Mouse (Mus musculus) heart, embryonic 10.5 days (tissue): Measurements from ENCODE around the gene Slmap. TPM values are rescaled to one million over a fixed set of nuclear protein-coding genes. Genes with fewer than 3 reads are reported as not detected.
"Not testable (repeated sequence)": the region's sequence is repeated elsewhere in the genome, so short reads cannot be mapped to it uniquely, and the experiment has no call there.

Experiments
- DNase-seq: peaks from one replicate; pipeline ENCODE4 v3.0.0-alpha.2; 2017; ENCODE audit warnings: low spot score
- H3K27ac ChIP-seq: fragments of 300-500 bp; sonication (generic); 2 replicates; pipeline ENCODE4 v1.5.1; 2016; ENCODE audit warnings: mild to moderate bottlenecking
- H3K27me3 ChIP-seq: fragments of 300-500 bp; sonication (generic); 2 replicates; pipeline ENCODE4 v1.6.1; 2016; ENCODE audit warnings: mild to moderate bottlenecking; ENCODE audit not compliant: poor library complexity, insufficient read depth, severe bottlenecking
- H3K36me3 ChIP-seq: fragments of 300-500 bp; sonication (generic); 2 replicates; pipeline ENCODE4 v1.6.1; 2016; ENCODE audit warnings: mild to moderate bottlenecking, moderate library complexity
- H3K4me1 ChIP-seq: fragments of 300-500 bp; sonication (generic); 2 replicates; pipeline ENCODE4 v1.6.1; 2016; ENCODE audit warnings: mild to moderate bottlenecking
- H3K4me3 ChIP-seq: fragments of 300-500 bp; sonication (generic); 2 replicates; pipeline ENCODE4 v1.5.1; 2016; ENCODE audit warnings: mild to moderate bottlenecking, moderate library complexity
- H3K9me3 ChIP-seq: fragments of 300-500 bp; sonication (generic); 2 replicates; pipeline ENCODE4 v1.6.1; 2016; ENCODE audit warnings: mild to moderate bottlenecking, moderate library complexity
- WGBS: fragments of 180-500 bp; shearing (Covaris S2); methylation state at CpG from one replicate; pipeline ENCODE4 v1.1.7; 2016; 5-methylcytosine and 5-hydroxymethylcytosine counted together
- polyA plus RNA-seq: library from polyadenylated mRNA; unstranded; fragments of >200 nt; fragmentation: Nextera tagmentation; extraction: Ambion mirVana; gene quantifications from 2 replicates; pipeline ENCODE4 v1.2.1, GENCODE M21; 2016

Gene Slmap
- polyA plus RNA-seq, 1 experiment from 2014 or later: 45.1 TPM

DNA sequence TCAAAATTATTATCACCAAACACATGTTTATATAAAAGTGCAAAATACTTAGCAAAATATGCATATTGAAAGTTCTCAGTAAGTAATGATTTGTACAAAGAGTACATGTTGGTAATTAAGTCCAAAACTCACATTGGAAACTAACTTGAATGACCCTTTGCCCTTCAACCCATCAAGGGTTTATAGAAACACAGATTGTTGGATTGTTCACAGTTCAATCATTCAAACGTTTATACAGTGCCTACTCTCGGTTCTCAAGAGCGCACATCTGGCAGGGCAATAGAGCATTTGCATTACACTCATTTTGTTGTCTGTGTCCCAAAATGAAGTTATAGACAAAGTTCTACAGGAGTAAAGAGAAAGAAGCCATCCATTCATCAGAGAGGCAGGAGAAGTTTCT, 8.8 kb downstream of the Slmap start:
- no peaks in the 10 kb centered on the region for H3K9me3 ChIP-seq
- H3K27me3 ChIP-seq: no peaks in the 10 kb centered on the region
- H3K4me1 ChIP-seq: peaks cover 15% of the 10 kb centered on the region
- no peak overlapping the region for H3K27ac ChIP-seq
- 79% methylated on average over 3 of the region's 3 CpGs for WGBS
- H3K36me3 ChIP-seq: peaks cover 10% of the 10 kb centered on the region; the same call in 1 of the 2 replicates
- no peak overlapping the region for H3K4me3 ChIP-seq
- no peak for DNase-seq

- DNase-seq: no peak
- H3K36me3 ChIP-seq: peaks cover 16% of the 10 kb centered on the region; the same call in 1 of the 2 replicates
- WGBS: 77% methylated on average over 2 of the region's 2 CpGs
- H3K27me3 ChIP-seq: no peaks in the 10 kb centered on the region
- no peak overlapping the region for H3K27ac ChIP-seq
- H3K9me3 ChIP-seq: no peaks in the 10 kb centered on the region
- peaks cover 10% of the 10 kb centered on the region; the same call in 1 of the 2 replicates for H3K4me1 ChIP-seq
- no peak overlapping the region for H3K4me3 ChIP-seq
Observed at GRCm38 (mm10) chr14:26523082-26523481, 11.6 kb downstream of the Slmap start.

GRCm38 (mm10) chr14:26519831-26520230, 14.9 kb downstream of the Slmap start:
- peaks cover 9% of the 10 kb centered on the region; the same call in 1 of the 2 replicates for H3K36me3 ChIP-seq
- H3K27ac ChIP-seq: no peak overlapping the region
- no peaks in the 10 kb centered on the region for H3K9me3 ChIP-seq
- H3K4me3 ChIP-seq: no peak overlapping the region
- WGBS: 91% methylated on average over 4 of the region's 4 CpGs
- no peak for DNase-seq
- H3K27me3 ChIP-seq: no peaks in the 10 kb centered on the region
- H3K4me1 ChIP-seq: 0 out of 2 replicates have a peak, but pooled peaks cover 8% of the 10 kb centered on the region

DNA sequence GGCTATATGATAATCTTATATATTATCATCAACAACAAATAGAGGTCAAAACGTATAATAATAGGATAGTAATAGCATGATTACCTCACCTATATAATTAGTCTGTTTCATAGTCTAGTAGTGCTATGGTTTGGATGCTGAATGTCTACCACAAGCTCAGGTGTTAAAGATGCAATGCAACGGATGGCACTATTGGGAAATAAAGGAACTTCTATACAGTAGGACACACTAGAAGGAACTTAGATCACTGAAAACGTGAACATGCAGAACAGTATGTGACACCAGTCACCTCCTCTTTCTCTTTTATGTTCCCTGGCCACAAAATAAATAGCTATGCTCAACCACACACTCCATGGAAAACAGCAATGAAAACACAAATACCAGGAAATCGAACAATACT, 16.9 kb downstream of the Slmap start:
- Histone ChIP-seq H3K9me3 (no peaks in the 10 kb centered on the region), H3K27ac (no peak overlapping the region), H3K27me3 (no peaks in the 10 kb centered on the region), H3K4me1 (0 out of 2 replicates have a peak, but pooled peaks cover 2% of the 10 kb centered on the region), H3K36me3 (peaks cover 6% of the 10 kb centered on the region; the same call in 1 of the 2 replicates), H3K4me3 (no peak overlapping the region)
- no peak for DNase-seq
- 84% methylated on average over 4 of the region's 4 CpGs for WGBS

DNA sequence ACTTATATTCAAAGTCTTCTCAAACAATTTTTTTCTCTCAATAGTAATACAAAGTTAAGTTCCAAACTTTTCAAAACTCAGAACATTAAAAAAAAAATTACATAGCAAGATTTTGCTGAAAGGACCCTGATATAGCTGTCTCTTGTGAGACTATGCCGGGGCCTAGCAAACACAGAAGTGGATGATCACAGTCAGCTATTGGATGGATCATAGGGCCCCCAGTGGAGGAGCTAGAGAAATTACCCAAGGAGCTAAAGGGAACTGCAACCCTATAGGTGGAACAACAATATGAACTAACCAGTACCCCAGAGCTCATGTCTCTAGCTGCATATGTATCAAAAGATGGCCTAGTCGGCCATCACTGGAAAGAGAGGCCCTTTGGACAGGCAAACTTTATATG, 18.5 kb downstream of the Slmap start:
- H3K36me3 ChIP-seq, H3K27ac ChIP-seq, H3K4me3 ChIP-seq, H3K4me1 ChIP-seq, H3K27me3 ChIP-seq, DNase-seq, H3K9me3 ChIP-seq: not testable (repeated sequence)
- WGBS: 80% methylated on average over 2 of the region's 2 CpGs

- Histone ChIP-seq H3K4me3 (no peak overlapping the region), H3K36me3 (peaks cover 4% of the 10 kb centered on the region; the same call in 1 of the 2 replicates), H3K27me3 (no peaks in the 10 kb centered on the region), H3K4me1 (no peaks in the 10 kb centered on the region), H3K9me3 (no peaks in the 10 kb centered on the region), H3K27ac (no peak overlapping the region)
- DNase-seq: no peak
- 84% methylated on average over 9 of the region's 9 CpGs for WGBS
Observed at GRCm38 (mm10) chr14:26515802-26516201, 18.9 kb downstream of the Slmap start.

GRCm38 (mm10) chr14:26510545-26510944, 24.2 kb downstream of the Slmap start:
- Histone ChIP-seq H3K36me3 (no peaks in the 10 kb centered on the region), H3K4me1 (peaks cover 6% of the 10 kb centered on the region; the same call in 1 of the 2 replicates), H3K9me3 (no peaks in the 10 kb centered on the region), H3K27ac (no peak overlapping the region), H3K27me3 (no peaks in the 10 kb centered on the region), H3K4me3 (no peak overlapping the region)
- DNase-seq: no peak
- 89% methylated on average over 2 of the region's 2 CpGs for WGBS

DNA sequence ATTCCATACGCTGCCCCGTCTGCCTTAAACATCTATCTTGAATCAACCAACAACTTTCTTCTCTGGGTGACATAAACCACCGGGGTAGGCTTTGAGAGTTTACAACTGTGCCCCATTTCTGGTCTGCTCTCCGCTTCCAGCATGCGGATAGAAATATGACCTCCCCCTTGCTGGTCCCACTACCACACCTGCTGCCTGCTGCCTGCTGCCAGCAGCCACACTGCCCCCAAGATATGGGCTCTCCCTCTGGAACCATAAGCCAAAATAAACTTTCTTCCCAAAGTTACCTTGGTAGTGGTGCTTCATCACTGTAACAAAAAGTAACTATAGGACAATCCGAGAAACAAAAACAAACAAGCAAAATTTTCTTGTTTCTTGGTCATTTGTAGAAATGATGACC, 26.6 kb downstream of the Slmap start:
- Histone ChIP-seq H3K9me3 (no peaks in the 10 kb centered on the region), H3K27me3 (no peaks in the 10 kb centered on the region), H3K36me3 (no peaks in the 10 kb centered on the region), H3K27ac (no peak overlapping the region), H3K4me3 (no peak overlapping the region), H3K4me1 (peaks cover 10% of the 10 kb centered on the region)
- DNase-seq: no peak
- WGBS: 87% methylated on average over 6 of the region's 6 CpGs

DNA sequence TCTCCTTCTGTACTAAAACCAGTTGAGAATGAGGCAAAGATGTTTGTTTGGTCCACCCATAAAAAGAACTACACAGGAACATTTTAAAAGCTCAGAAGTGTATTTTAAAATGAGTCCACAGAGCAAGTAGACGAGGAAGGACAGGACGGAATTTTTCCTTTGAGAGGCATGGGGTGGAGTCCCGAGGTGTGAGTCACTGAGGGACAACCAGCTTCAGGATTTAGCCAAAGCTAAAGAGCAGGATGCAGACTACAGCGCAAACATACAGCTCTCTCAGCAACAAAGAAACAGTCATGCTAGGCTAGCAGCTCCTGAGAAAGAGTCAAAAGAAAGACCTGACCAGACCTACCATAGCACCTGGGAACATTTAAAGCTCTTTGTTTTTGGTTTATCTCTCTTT, 27.4 kb downstream of the Slmap start:
- WGBS: 50% methylated on average over 4 of the region's 4 CpGs
- no peaks in the 10 kb centered on the region for H3K27me3 ChIP-seq
- H3K4me3 ChIP-seq: no peak overlapping the region
- H3K9me3 ChIP-seq: no peaks in the 10 kb centered on the region
- H3K36me3 ChIP-seq: no peaks in the 10 kb centered on the region
- H3K4me1 ChIP-seq: peaks cover 10% of the 10 kb centered on the region
- H3K27ac ChIP-seq: no peak overlapping the region
- DNase-seq: no peak

- Histone ChIP-seq H3K27ac (no peak overlapping the region), H3K36me3 (no peaks in the 10 kb centered on the region), H3K27me3 (no peaks in the 10 kb centered on the region), H3K4me1 (peaks cover 10% of the 10 kb centered on the region), H3K9me3 (no peaks in the 10 kb centered on the region), H3K4me3 (no peak overlapping the region)
- no peak for DNase-seq
- 80% methylated on average over 4 of the region's 4 CpGs for WGBS
Observed at GRCm38 (mm10) chr14:26504541-26504940, 30.2 kb downstream of the Slmap start.

DNA sequence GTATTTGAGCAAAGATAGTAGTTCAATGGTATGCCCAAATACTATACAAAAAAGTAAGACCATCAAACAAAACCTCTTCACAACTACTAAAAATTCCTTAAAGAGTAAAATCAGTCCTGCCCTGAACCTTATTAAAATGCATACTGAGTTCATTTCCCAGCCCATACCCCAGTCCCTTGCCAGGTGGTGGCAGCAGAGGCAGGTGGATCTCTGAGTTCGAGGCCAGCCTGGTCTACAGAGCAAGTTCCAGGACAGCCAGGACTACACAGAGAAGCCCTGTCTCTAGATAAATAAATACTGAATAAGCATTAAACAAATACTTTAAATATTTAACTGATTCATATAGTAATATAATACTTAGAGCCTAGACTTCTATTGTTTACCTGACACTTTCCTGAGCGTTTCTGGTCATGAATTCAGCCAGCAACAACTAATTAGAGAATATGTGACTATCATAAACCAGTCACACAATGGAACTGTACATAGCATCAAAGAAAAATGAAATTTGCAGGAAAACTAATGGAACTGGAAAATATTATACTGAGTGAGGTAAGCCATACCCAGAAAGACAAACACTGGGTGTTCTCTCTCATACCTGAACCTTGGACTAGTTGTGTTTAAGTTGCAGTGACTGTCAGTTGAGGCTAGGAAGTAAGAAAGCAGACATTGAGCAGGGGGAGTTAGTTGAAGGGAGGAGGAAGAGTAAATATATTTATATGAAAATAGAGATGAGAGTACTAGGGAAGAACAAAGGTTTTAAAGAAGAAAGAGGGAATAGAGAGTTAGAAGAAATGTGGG, 34.4 kb downstream of the Slmap start:
- DNase-seq: no peak
- 94% methylated on average over 2 of the region's 2 CpGs for WGBS

GRCm38 (mm10) chr14:26495021-26495420, 39.7 kb downstream of the Slmap start:
- no peaks in the 10 kb centered on the region for H3K36me3 ChIP-seq
- no peaks in the 10 kb centered on the region for H3K9me3 ChIP-seq
- 0 out of 2 replicates have a peak, but pooled peaks cover 3% of the 10 kb centered on the region for H3K4me1 ChIP-seq
- no peak for DNase-seq
- no peak overlapping the region for H3K27ac ChIP-seq
- H3K4me3 ChIP-seq: no peak overlapping the region
- H3K27me3 ChIP-seq: no peaks in the 10 kb centered on the region
- 98% methylated on average over 1 of the region's 1 CpGs for WGBS

More for the DNA sequence above, 34.4 kb downstream of the Slmap start:
- Histone ChIP-seq H3K4me1 (peaks cover 3% of the 10 kb centered on the region; the same call in 1 of the 2 replicates), H3K36me3 (no peaks in the 10 kb centered on the region), H3K27me3 (no peaks in the 10 kb centered on the region), H3K27ac (no peak overlapping the region), H3K9me3 (no peaks in the 10 kb centered on the region), H3K4me3 (no peak overlapping the region)

GRCm38 (mm10) chr14:26491150-26491549, 43.6 kb downstream of the Slmap start:
- H3K36me3 ChIP-seq: no peaks in the 10 kb centered on the region
- H3K9me3 ChIP-seq: no peaks in the 10 kb centered on the region
- WGBS: 31% methylated on average over 2 of the region's 2 CpGs
- peaks cover 13% of the 10 kb centered on the region; the same call in 1 of the 2 replicates for H3K4me1 ChIP-seq
- DNase-seq: peak; percentile 88
- H3K27me3 ChIP-seq: no peaks in the 10 kb centered on the region
- no peak overlapping the region for H3K4me3 ChIP-seq
- no peak overlapping the region for H3K27ac ChIP-seq
